Mouse (Mus musculus) hindbrain, embryonic 13.5 days (tissue): ENCODE results near the gene Zc3h12a. TPM values are rescaled to one million over a fixed set of nuclear protein-coding genes. Genes with fewer than 3 reads are reported as not detected.

Experiments used
- ATAC-seq: fragments of 200-750 bp; cut with Nextera tagmentation; 2 replicates; pipeline ENCODE4 v1.8.0; 2017; ENCODE audit warnings: moderate TSS enrichment; ENCODE audit not compliant: low FRiP score
- H3K27ac ChIP-seq: fragments of 300-500 bp; sonication (generic); 2 replicates; pipeline ENCODE4 v1.5.1; 2015; ENCODE audit warnings: inconsistent platforms, mild to moderate bottlenecking, moderate library complexity
- H3K27me3 ChIP-seq: fragments of 300-500 bp; sonication (generic); 2 replicates; pipeline ENCODE4 v1.6.1; 2015; ENCODE audit warnings: mild to moderate bottlenecking, inconsistent platforms
- H3K36me3 ChIP-seq: fragments of 300-500 bp; sonication (generic); 2 replicates; pipeline ENCODE4 v1.6.1; 2015; ENCODE audit warnings: mild to moderate bottlenecking, inconsistent platforms
- H3K4me1 ChIP-seq: fragments of 300-500 bp; sonication (generic); replicated peaks from 2 replicates; pipeline ENCODE4 v1.6.1; 2015; ENCODE audit warnings: inconsistent platforms
- H3K4me2 ChIP-seq: fragments of 300-500 bp; sonication (generic); 2 replicates; pipeline ENCODE4 v1.6.1; 2015; ENCODE audit warnings: inconsistent platforms, mild to moderate bottlenecking, moderate library complexity
- H3K4me3 ChIP-seq: fragments of 300-500 bp; sonication (generic); 2 replicates; pipeline ENCODE4 v1.5.1; 2015; ENCODE audit warnings: mild to moderate bottlenecking, inconsistent platforms
- H3K9ac ChIP-seq: fragments of 300-500 bp; sonication (generic); 2 replicates; pipeline ENCODE4 v1.6.1; 2015; ENCODE audit warnings: mild to moderate bottlenecking, inconsistent platforms
- H3K9me3 ChIP-seq: fragments of 300-500 bp; sonication (generic); 2 replicates; pipeline ENCODE4 v1.6.1; 2016; ENCODE audit warnings: inconsistent platforms
- WGBS: fragments of 180-500 bp; shearing (Covaris S2); methylation state at CpG from one replicate; pipeline ENCODE4 v1.1.7; 2015; 5-methylcytosine and 5-hydroxymethylcytosine counted together
- polyA plus RNA-seq: library from polyadenylated mRNA; unstranded; fragments of >200 nt; fragmentation: Nextera tagmentation; extraction: Ambion mirVana; gene quantifications from 2 replicates; pipeline ENCODE4 v1.2.1, GENCODE M21; 2015

Zc3h12a gene
- polyA plus RNA-seq, 1 experiment from 2014 or later: 0.19 TPM

DNA sequence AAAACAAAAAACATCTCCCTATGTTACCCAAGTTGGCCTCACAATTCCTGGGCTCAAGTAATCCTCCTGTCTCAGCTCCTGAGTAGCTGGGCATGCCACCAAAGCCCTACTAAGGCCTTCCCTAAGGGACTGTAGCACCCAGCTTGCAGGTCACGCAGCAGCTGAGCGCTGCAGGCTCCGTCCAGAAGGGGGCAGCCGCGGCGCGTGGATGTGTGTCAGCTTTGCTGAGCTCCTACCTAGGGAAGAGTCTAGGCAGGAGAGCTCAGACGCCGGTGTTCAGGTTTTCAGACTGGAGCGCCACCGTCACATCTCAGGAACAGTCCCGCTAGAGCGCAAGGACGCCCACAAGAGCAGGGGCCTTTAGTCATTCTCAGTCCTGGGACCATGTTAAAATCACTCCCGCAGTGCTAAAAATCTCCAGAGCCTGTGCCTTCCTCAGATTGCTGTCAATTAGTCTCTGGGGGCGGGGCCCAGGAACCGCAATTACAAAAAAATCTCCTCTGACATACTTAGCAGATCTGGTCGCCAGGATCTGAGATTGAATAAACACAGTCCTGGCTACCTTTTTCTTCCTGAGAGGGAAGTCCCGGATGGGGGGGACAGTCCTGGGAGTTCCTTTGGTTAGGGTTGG, 32.8 kb upstream of the Zc3h12a start:
- WGBS: 9% methylated on average over 19 of the region's 19 CpGs

DNA sequence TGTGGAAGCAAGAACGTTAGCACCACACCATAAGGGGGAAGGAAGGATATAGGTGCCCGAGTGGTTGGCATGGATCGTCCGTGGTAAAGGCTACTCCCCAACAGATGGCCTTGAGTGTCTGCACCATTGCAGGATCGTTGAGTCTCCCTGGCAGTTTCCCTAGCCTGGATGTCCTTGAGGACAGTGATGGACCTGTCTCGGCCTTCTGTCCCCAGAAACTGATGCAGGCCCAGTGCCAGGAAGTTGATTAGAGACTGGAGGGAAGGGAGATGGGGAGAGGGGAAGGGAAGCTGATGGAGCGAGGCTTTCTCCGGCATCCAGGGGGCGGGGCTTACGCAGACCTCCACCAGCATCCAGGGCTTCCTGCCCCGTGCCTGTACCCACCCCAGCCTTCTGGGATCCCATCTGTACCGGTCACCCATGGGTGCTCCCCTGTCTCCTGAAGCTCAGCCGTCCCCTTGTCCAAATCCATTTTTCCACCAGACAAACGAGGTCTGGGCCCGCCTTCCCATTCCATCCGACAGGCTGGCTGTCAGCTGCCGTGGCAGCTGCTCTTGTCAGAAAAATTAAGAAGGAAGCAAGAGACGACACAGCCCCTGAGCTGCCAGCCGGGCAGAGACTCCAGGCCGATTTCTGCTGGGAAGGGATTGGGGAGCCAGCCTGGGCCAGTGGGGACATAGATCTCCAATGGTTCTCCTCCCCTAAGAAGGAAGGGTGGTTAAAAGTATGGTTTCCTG, 31.1 kb upstream of the Zc3h12a start:
- no peak overlapping the region for H3K4me3 ChIP-seq
- no peaks in the 10 kb centered on the region for H3K36me3 ChIP-seq
- no peak overlapping the region for H3K4me2 ChIP-seq
- H3K9ac ChIP-seq: no peak overlapping the region
- H3K27me3 ChIP-seq: peaks cover 36% of the 10 kb centered on the region
- no peak overlapping the region for H3K27ac ChIP-seq
- H3K4me1 ChIP-seq: peaks cover 16% of the 10 kb centered on the region
- H3K9me3 ChIP-seq: no peaks in the 10 kb centered on the region
- 50% methylated on average over 20 of the region's 20 CpGs for WGBS
- ATAC-seq: no peak

More for the DNA sequence above, 32.8 kb upstream of the Zc3h12a start:
- H3K4me3 ChIP-seq: no peak overlapping the region
- no peaks in the 10 kb centered on the region for H3K9me3 ChIP-seq
- ATAC-seq: 0 out of 2 replicates have a peak, but pooled peaks have one; percentile 40
- H3K36me3 ChIP-seq: no peaks in the 10 kb centered on the region
- H3K4me1 ChIP-seq: peaks cover 12% of the 10 kb centered on the region
- no peak overlapping the region for H3K27ac ChIP-seq
- H3K27me3 ChIP-seq: peaks cover 43% of the 10 kb centered on the region
- H3K9ac ChIP-seq: no peak overlapping the region
- peak overlapping the region; percentile 43 for H3K4me2 ChIP-seq

DNA sequence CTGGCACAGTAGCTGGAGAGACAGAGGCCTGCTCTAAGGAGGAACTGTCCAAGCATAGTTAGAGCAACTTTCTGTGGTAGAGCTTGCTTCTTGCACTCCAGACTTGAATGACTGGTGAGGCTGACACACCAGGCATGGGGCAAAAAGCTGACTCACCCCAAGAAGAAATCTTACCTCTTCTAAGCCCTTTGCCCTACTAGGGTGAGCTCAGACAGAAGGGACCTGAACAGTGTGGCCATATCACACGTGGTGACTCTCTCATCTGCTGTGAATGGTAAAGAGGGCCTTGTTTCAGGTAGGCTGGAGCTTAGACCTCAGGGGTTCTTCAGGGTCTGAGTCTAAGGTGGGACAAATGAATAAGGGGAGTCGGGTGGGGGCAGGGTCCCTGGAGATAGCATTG, 30.4 kb upstream of the Zc3h12a start:
- no peaks in the 10 kb centered on the region for H3K36me3 ChIP-seq
- H3K4me1 ChIP-seq: peaks cover 17% of the 10 kb centered on the region
- H3K4me2 ChIP-seq: no peak overlapping the region
- ATAC-seq: no peak
- H3K27me3 ChIP-seq: peaks cover 32% of the 10 kb centered on the region
- no peak overlapping the region for H3K27ac ChIP-seq
- H3K4me3 ChIP-seq: no peak overlapping the region
- no peak overlapping the region for H3K9ac ChIP-seq
- 86% methylated on average over 2 of the region's 2 CpGs for WGBS
- H3K9me3 ChIP-seq: no peaks in the 10 kb centered on the region

DNA sequence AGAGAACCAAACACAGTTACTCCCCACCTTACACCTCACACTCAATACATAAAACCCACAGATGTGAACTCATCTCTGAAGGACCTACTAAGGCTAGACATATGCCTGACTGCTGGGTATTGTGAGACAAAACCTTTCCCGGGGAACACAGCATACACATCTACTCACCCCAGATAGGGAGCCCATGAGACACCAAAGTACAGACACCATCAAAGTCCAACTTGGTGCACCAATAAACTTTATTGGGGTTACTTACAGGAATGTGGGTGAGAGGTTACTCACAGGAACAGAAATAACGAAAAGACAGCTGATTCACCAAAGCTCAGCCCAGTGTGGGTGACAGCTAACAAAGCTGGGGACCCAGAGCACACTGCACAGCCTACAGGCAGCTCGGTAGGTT, 29.7 kb upstream of the Zc3h12a start:
- Histone ChIP-seq H3K27me3 (peaks cover 26% of the 10 kb centered on the region), H3K4me3 (no peak overlapping the region), H3K36me3 (no peaks in the 10 kb centered on the region), H3K27ac (no peak overlapping the region), H3K9me3 (no peaks in the 10 kb centered on the region), H3K9ac (no peak overlapping the region), H3K4me1 (peaks cover 17% of the 10 kb centered on the region), H3K4me2 (no peak overlapping the region)
- no peak for ATAC-seq
- 80% methylated on average over 3 of the region's 3 CpGs for WGBS

DNA sequence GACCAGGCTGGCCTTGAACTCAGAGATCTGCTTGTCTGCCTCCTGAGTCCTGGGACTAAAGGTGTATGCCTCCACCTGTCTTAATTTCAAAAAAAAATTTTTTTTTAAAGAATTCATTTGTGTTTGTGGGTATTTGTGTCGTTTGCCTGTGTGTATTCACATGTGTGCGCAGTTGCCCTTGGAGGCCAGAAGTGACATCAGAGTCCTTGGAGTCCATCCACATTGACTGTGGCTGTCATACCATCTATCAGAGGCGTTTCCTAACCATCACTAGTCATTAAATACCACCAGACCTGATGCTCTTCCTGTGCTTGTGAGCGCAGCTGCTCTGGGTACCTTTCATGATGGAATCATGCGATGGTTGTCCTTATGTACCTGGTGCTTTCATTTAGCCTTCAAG, 28.0 kb upstream of the Zc3h12a start:
- Histone ChIP-seq H3K4me2 (no peak overlapping the region), H3K9ac (no peak overlapping the region)
- 89% methylated on average over 5 of the region's 5 CpGs for WGBS

DNA sequence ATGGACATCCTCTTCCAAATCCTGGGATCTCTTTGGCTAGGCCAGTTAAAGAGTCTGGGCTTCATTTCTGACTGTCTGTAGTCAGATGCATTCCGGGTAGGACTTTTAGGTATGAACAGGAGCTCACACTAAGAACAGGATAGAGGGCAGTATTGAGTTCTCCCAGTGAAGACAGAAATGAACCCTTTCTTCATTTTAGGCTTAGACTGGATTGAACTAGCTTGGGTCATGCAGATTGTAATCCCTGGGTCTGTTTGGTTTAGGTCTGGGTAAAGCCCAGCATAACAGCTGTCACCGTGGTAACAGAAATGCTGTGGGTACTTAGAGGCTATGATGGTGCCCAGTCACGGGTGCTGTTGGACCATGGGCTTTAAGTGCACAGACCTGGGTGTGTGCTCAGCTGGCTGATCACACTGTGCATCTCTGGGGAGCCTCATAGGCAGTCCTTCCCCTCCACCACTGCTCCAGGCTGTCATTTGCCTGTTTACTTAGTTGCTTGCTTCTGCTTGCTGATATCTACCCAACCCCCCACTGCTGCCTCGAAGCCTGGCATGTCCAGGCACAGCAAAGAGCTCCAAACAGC, 26.1 kb upstream of the Zc3h12a start:
- H3K9ac ChIP-seq: no peak overlapping the region
- H3K27ac ChIP-seq: no peak overlapping the region
- no peak overlapping the region for H3K4me3 ChIP-seq
- H3K4me2 ChIP-seq: no peak overlapping the region
- WGBS: 56% methylated on average over 4 of the region's 4 CpGs
- peaks cover 13% of the 10 kb centered on the region; the same call in 1 of the 2 replicates for H3K4me1 ChIP-seq
- H3K9me3 ChIP-seq: no peaks in the 10 kb centered on the region
- H3K27me3 ChIP-seq: peaks cover 16% of the 10 kb centered on the region; the same call in 1 of the 2 replicates
- no peaks in the 10 kb centered on the region for H3K36me3 ChIP-seq
- no peak for ATAC-seq

More for the DNA sequence above, 28.0 kb upstream of the Zc3h12a start:
- peaks cover 16% of the 10 kb centered on the region; the same call in 1 of the 2 replicates for H3K27me3 ChIP-seq
- H3K4me3 ChIP-seq: no peak overlapping the region
- no peaks in the 10 kb centered on the region for H3K9me3 ChIP-seq
- ATAC-seq: no peak
- H3K36me3 ChIP-seq: no peaks in the 10 kb centered on the region
- no peak overlapping the region for H3K27ac ChIP-seq
- peaks cover 10% of the 10 kb centered on the region for H3K4me1 ChIP-seq

DNA sequence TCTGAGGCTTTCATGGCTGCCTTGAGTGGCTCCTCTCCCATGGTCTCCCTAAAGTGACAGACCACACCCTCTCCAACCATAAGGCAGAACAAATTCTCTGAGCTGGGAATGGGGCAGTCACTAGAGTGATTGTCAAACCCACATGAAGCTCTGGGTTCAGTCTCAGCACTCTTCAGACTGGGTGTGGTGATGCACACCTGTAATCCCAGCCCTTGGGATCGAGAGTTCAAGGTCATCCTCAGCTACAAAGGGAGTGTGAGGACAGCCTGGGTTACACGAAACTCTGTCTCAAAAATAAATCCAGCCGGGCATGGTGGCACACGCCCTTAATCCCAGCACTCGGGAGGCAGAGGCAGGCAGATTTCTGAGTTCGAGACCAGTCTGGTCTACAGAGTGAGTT, 24.8 kb upstream of the Zc3h12a start:
- Histone ChIP-seq H3K27me3 (0 out of 2 replicates have a peak, but pooled peaks cover 12% of the 10 kb centered on the region), H3K36me3 (no peaks in the 10 kb centered on the region), H3K9me3 (no peaks in the 10 kb centered on the region), H3K9ac (no peak overlapping the region), H3K27ac (no peak overlapping the region), H3K4me1 (peaks cover 13% of the 10 kb centered on the region; the same call in 1 of the 2 replicates), H3K4me3 (no peak overlapping the region), H3K4me2 (no peak overlapping the region)
- ATAC-seq: no peak
- 93% methylated on average over 6 of the region's 6 CpGs for WGBS

DNA sequence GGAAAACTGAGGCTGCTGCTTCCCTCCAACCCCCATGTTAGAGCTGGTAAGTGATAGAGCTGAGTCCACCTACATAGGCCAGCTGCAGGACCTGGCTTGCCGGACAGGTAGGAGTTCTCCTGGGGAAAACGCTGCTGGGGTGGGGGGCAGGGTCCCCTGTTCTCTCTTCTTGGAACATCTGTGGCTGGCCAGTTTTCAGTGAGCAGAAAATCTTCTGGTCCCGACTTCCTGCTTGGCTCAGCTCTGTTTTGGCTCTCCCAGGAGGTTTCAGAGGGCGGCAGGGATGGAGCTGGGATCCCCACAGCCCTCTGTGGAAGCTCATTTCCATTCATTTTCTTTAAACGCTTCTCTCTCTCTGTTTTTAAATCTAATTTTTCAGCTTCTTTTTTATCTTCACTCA, 21.8 kb upstream of the Zc3h12a start:
- peaks cover 25% of the 10 kb centered on the region for H3K27me3 ChIP-seq
- H3K27ac ChIP-seq: no peak overlapping the region
- H3K9ac ChIP-seq: no peak overlapping the region
- H3K4me1 ChIP-seq: peaks cover 23% of the 10 kb centered on the region
- no peak overlapping the region for H3K4me3 ChIP-seq
- no peak overlapping the region for H3K4me2 ChIP-seq
- no peaks in the 10 kb centered on the region for H3K9me3 ChIP-seq
- 36% methylated on average over 5 of the region's 5 CpGs for WGBS
- no peaks in the 10 kb centered on the region for H3K36me3 ChIP-seq
- ATAC-seq: no peak

DNA sequence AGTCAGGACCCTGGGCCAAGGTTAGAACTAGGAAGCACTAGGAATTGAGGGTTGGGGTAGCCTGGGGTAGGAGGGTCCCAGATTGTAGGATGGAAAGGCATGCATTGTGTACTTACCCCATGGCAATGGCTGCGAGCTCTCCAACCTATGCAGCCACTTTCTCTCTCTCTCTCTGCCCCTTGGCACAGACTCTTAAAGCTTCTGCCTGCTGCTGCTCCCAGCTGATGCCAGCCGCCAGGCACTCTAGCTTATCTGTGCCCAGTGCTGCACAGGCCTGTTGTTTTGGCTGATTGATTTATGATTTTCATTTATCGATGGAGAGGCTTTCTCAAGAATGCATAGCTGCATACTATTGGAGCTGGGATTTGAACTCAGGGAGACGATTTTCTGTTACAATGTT, 20.3 kb upstream of the Zc3h12a start:
- H3K4me2 ChIP-seq: no peak overlapping the region
- no peak overlapping the region for H3K27ac ChIP-seq
- ATAC-seq: no peak
- no peaks in the 10 kb centered on the region for H3K36me3 ChIP-seq
- peaks cover 34% of the 10 kb centered on the region for H3K27me3 ChIP-seq
- 87% methylated on average over 4 of the region's 4 CpGs for WGBS
- H3K4me1 ChIP-seq: peaks cover 20% of the 10 kb centered on the region
- H3K9me3 ChIP-seq: no peaks in the 10 kb centered on the region
- H3K4me3 ChIP-seq: no peak overlapping the region
- H3K9ac ChIP-seq: no peak overlapping the region

DNA sequence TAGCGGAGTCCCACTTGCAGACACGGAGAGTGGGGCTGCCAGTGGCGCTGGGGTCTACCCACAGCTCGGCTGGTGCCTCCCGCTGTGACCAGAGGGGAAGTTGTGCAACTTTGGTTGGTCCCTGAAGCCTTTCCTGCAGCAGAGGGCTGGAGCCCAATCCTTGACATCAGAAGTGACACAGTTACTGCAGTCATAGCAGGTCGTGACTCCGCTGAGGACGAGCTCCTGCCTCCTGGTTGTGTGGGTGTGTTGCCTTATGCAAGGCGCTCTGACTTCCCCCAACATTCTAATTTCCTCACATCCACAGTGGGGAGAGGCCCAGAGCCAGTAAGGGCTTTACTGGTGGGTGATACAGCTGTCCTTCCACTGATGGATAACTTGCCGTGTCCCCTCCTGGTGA, 17.6 kb upstream of the Zc3h12a start:
- Histone ChIP-seq H3K27ac (no peak overlapping the region), H3K4me3 (no peak overlapping the region), H3K27me3 (peaks cover 33% of the 10 kb centered on the region), H3K4me1 (peaks cover 19% of the 10 kb centered on the region), H3K4me2 (no peak overlapping the region), H3K36me3 (no peaks in the 10 kb centered on the region), H3K9ac (no peak overlapping the region), H3K9me3 (no peaks in the 10 kb centered on the region)
- WGBS: 29% methylated on average over 10 of the region's 10 CpGs
- no peak for ATAC-seq

DNA sequence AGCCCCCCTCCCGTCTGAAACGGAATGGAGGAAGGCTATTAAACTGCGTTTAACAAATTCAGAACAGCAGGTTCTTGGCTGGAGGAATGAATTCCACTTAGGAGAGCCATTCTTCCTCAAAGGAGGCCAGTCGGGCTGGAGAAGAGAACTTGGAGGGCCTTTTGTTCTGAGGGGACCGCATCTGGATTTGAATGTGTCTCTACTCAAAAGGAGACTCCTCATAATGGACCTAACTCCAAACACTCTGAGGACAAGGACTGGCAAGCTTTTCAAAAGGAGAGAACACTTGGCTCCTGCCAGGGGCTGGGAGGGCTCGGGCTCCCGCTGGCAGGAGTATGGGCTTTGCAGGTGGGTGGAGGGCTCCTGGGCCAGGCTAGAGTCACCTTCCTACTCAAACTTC, 17.0 kb upstream of the Zc3h12a start:
- Histone ChIP-seq H3K27ac (no peak overlapping the region), H3K4me2 (no peak overlapping the region), H3K4me1 (peaks cover 15% of the 10 kb centered on the region), H3K36me3 (no peaks in the 10 kb centered on the region), H3K9ac (no peak overlapping the region), H3K9me3 (no peaks in the 10 kb centered on the region), H3K27me3 (peaks cover 33% of the 10 kb centered on the region), H3K4me3 (no peak overlapping the region)
- ATAC-seq: no peak
- 7% methylated on average over 7 of the region's 7 CpGs for WGBS

DNA sequence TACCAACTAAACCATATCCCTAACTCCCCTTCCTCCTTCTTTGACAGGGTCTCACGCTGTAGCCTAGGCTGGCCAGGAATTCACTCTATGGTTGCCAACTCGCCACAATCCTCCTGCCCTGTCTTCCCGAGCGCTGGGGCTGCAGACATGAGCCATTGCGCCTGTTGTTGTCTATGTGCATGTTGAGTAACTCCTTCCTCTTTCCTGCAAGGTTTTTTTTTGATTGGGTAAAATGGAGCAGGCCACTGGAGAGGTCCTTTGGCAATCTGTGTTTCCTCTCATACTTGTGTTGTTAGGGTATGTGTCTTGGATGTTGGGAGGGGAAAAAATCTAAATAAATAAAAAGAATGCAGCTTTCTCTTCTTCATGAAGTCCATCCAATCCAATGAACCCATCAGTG, 16.6 kb upstream of the Zc3h12a start:
- Histone ChIP-seq H3K4me3 (no peak overlapping the region), H3K27ac (no peak overlapping the region), H3K9ac (no peak overlapping the region), H3K9me3 (no peaks in the 10 kb centered on the region), H3K27me3 (peaks cover 33% of the 10 kb centered on the region), H3K36me3 (no peaks in the 10 kb centered on the region), H3K4me2 (no peak overlapping the region), H3K4me1 (peaks cover 12% of the 10 kb centered on the region)
- no peak for ATAC-seq
- 78% methylated on average over 5 of the region's 5 CpGs for WGBS
